Mouse (Mus musculus): ENCODE measurements around the gene Wbp2.

- no peak for TF ChIP-seq GATA1 (IDR thresholded peaks at IDR 0.05; ENCODE audit: low read length)
- no peak for TF ChIP-seq TAL1 (IDR thresholded peaks at IDR 0.05; ENCODE audit: low read length)
Measured at GRCm38 (mm10) chr11:116064187-116064867, 22.5 kb downstream of the Wbp2 start.

Measured in erythroblast, embryonic 14.5 days (primary cell).